In the genomic region with DNA sequence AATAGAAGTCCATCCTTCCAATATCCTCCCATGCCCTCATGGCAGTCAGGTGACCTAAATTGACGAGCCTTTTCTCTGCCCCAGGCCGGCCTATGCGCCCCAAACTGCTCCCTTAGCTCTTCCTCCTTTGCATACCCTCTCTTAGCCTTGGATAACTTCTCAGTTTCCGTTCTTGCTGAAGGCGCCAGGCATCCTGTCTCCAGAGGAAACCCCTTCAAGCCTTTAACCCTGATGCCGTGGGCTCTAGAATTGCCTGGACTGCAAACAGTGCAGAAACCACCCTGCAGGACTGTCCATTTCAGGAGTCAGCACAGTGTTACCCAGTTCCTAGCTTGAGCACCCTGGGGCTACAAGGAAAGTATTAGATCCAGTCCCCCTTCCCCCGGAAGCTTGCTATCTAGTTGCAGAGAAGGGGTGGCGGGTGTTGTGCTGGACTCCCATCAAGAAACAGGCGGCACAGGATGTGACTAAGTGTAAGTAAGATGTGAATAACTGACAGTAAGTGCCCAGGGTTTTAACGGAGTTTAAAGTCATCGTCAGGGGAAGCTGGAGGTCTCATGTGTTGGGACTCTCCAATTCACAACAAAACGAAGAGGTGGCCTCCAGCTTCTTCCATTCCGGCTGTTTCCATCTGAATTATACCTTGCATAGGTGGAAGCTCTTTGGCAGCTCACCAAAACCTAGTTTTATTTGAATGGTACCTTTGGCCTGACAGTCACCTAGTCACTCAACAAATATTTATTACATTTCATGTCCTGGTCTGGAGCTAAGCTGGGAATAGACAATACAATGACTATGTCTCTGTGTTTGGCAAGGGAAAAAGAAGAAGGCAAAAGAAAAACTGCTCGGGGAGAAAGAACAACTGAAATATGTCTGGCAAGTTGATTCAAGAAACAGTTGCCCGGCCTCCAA, we compare ENCODE assay signal across 7 mouse cellular contexts. TPM values are rescaled to one million over a fixed set of nuclear protein-coding genes. Genes with fewer than 3 reads are reported as not detected.
DNase-seq lines count a peak whose midpoint lies in the region; ATAC-seq and TF ChIP-seq lines count a peak whose summit lies in the region.

No protein-coding gene starts in this region.

- H3K4me1 ChIP-seq in G1E (ENCODE audit: insufficient read depth, low read depth, low read length) = peaks cover 89% of the 10 kb centered on the region
- peaks cover 15% of the 10 kb centered on the region for H3K4me1 ChIP-seq in forebrain, embryonic 16.5 days (replicated peaks; ENCODE audit: control insufficient read depth, insufficient read depth, low read length)
- peaks cover 19% of the 10 kb centered on the region for H3K4me1 ChIP-seq in hindbrain, embryonic 15.5 days (replicated peaks)
- peaks cover 39% of the 10 kb centered on the region for H3K4me1 ChIP-seq in liver, embryonic 11.5 days (replicated peaks; ENCODE audit: control insufficient read depth, insufficient read depth, low read length)
- peaks cover 6% of the 10 kb centered on the region for H3K4me1 ChIP-seq in midbrain, postnatal 0 days (ENCODE audit: insufficient read depth, low read length)

- H3K9me3 ChIP-seq in G1E (replicated peaks) = no peaks in the 10 kb centered on the region; the same call in 1 of the 2 replicates
- no peaks in the 10 kb centered on the region for H3K9me3 ChIP-seq in forebrain, embryonic 16.5 days (ENCODE audit: control insufficient read depth, low read length)
- H3K9me3 ChIP-seq in hindbrain, embryonic 15.5 days = no peaks in the 10 kb centered on the region
- no peaks in the 10 kb centered on the region for H3K9me3 ChIP-seq in liver, embryonic 11.5 days (ENCODE audit: control insufficient read depth, low read length)
- no peaks in the 10 kb centered on the region for H3K9me3 ChIP-seq in midbrain, postnatal 0 days (ENCODE audit: low read length)

- H3K4me3 ChIP-seq in G1E (ENCODE audit: low read depth, low read length) = peak overlapping the region; percentile 87
- peak overlapping the region; percentile 71 for H3K4me3 ChIP-seq in forebrain, embryonic 16.5 days (replicated peaks; ENCODE audit: low read length)
- peak overlapping the region; percentile 59 for H3K4me3 ChIP-seq in hindbrain, embryonic 15.5 days
- H3K4me3 ChIP-seq in liver, embryonic 11.5 days (ENCODE audit: low read depth, low read length) = peak overlapping the region; percentile 83
- H3K4me3 ChIP-seq in midbrain, postnatal 0 days (ENCODE audit: low read depth, low read length) = peak overlapping the region; percentile 80

- DNase-seq in G1E (ENCODE audit: low spot score) = no peak
- peak; percentile 56 to 60 for DNase-seq in adrenal gland, postnatal 36 days
- peak; percentile 59 for DNase-seq in liver, embryonic 11.5 days (ENCODE audit: low spot score)
- no peak for DNase-seq in midbrain, postnatal 0 days (ENCODE audit: low spot score)
- DNase-seq in ovary, postnatal 10 days (ENCODE audit: low spot score) = no peak

- peaks cover 66% of the 10 kb centered on the region for H3K36me3 ChIP-seq in G1E (replicated peaks)
- H3K36me3 ChIP-seq in forebrain, embryonic 16.5 days (ENCODE audit: control insufficient read depth, insufficient read depth) = no peaks in the 10 kb centered on the region
- no peaks in the 10 kb centered on the region for H3K36me3 ChIP-seq in hindbrain, embryonic 15.5 days
- peaks cover 2% of the 10 kb centered on the region; the same call in 1 of the 2 replicates for H3K36me3 ChIP-seq in liver, embryonic 11.5 days (ENCODE audit: control insufficient read depth, insufficient read depth, low read length)
- H3K36me3 ChIP-seq in midbrain, postnatal 0 days (ENCODE audit: insufficient read depth, low read length) = no peaks in the 10 kb centered on the region

- peak overlapping the region; percentile 84 for H3K9ac ChIP-seq in forebrain, embryonic 16.5 days (replicated peaks; ENCODE audit: low read depth, low read length)
- H3K9ac ChIP-seq in hindbrain, embryonic 15.5 days = peak overlapping the region; percentile 65
- peak overlapping the region; percentile 95 for H3K9ac ChIP-seq in liver, embryonic 11.5 days (ENCODE audit: low read depth, low read length)
- H3K9ac ChIP-seq in midbrain, postnatal 0 days (replicated peaks; ENCODE audit: low read length, poor library complexity, severe bottlenecking) = peak overlapping the region; percentile 71

- no peaks in the 10 kb centered on the region for H3K27me3 ChIP-seq in G1E (ENCODE audit: insufficient read depth, low read length)
- no peaks in the 10 kb centered on the region for H3K27me3 ChIP-seq in forebrain, embryonic 16.5 days (replicated peaks; ENCODE audit: control insufficient read depth, insufficient read depth, low read length)
- no peaks in the 10 kb centered on the region for H3K27me3 ChIP-seq in hindbrain, embryonic 15.5 days
- no peaks in the 10 kb centered on the region for H3K27me3 ChIP-seq in liver, embryonic 11.5 days (replicated peaks; ENCODE audit: control insufficient read depth, insufficient read depth, low read length)
- H3K27me3 ChIP-seq in midbrain, postnatal 0 days (ENCODE audit: insufficient read depth, low read length) = no peaks in the 10 kb centered on the region

- H3K4me2 ChIP-seq in forebrain, embryonic 16.5 days (ENCODE audit: low read length) = peak overlapping the region; percentile 86
- peak overlapping the region; percentile 70 for H3K4me2 ChIP-seq in hindbrain, embryonic 15.5 days
- peak overlapping the region; percentile 91 for H3K4me2 ChIP-seq in liver, embryonic 11.5 days
- peak overlapping the region; percentile 86 for H3K4me2 ChIP-seq in midbrain, postnatal 0 days (ENCODE audit: low read depth, low read length, poor library complexity, severe bottlenecking)

- ATAC-seq in G1E (ENCODE audit: extremely low read depth, insufficient number of reproducible peaks, low FRiP score, poor library complexity, severe bottlenecking) = peak; percentile 32
- peak; percentile 14; the same call in 1 of the 2 replicates for ATAC-seq in forebrain, embryonic 16.5 days
- ATAC-seq in hindbrain, embryonic 15.5 days (ENCODE audit: low FRiP score, low read depth) = peak; percentile 3; the same call in 1 of the 2 replicates
- peak; percentile 14; the same call in 1 of the 2 replicates for ATAC-seq in liver, embryonic 11.5 days (replicated peaks; ENCODE audit: low FRiP score)
- peak; percentile 20; the same call in 1 of the 2 replicates for ATAC-seq in midbrain, postnatal 0 days (ENCODE audit: low FRiP score)

- TF ChIP-seq CTCF in G1E (IDR thresholded peaks at IDR 0.05; ENCODE audit: low read depth, low read length) = no peak
- no peak for TF ChIP-seq CTCF in midbrain, postnatal 0 days (IDR thresholded peaks at IDR 0.05)

- WGBS in forebrain, embryonic 16.5 days = 34% methylated on average over 15 of the region's 15 CpGs
- WGBS in hindbrain, embryonic 15.5 days = 29% methylated on average over 15 of the region's 15 CpGs
- 16% methylated on average over 15 of the region's 15 CpGs for whole genome bisulfite sequencing in liver, embryonic 11.5 days
- 31% methylated on average over 15 of the region's 15 CpGs for WGBS in midbrain, postnatal 0 days

- H3K27ac ChIP-seq in forebrain, embryonic 16.5 days (ENCODE audit: low read length) = peak overlapping the region; percentile 65
- H3K27ac ChIP-seq in hindbrain, embryonic 15.5 days (replicated peaks) = peak overlapping the region; percentile 84
- H3K27ac ChIP-seq in liver, embryonic 11.5 days (ENCODE audit: low read depth, low read length) = peak overlapping the region; percentile 97
- H3K27ac ChIP-seq in midbrain, postnatal 0 days (ENCODE audit: low read depth, low read length) = peak overlapping the region; percentile 73

RNA-seq across cellular contexts. Expression of a gene that starts 1.4 kb away (rescaled TPM):
- total RNA-seq in G1E (2014; fragmentation: Nextera tagmentation) (10.6 and 21.8 TPM in 2 replicates), G1E (2017) (19.6 and 24.4 TPM in 2 replicates)
- 26.1 and 29.0 TPM in 2 replicates for polyA plus RNA-seq in G1E (2012)
- total RNA-seq in adrenal gland, postnatal 36 days (2021) = 10 to 100 TPM; 28.6 to 48.4 TPM
- 13.0 and 13.6 TPM in 2 replicates for polyA plus RNA-seq in forebrain, embryonic 16.5 days (2015; fragmentation: Nextera tagmentation; extraction: Ambion mirVana)
- polyA plus RNA-seq in hindbrain, embryonic 15.5 days (2015; fragmentation: Nextera tagmentation; extraction: Ambion mirVana) = 13.1 and 15.1 TPM in 2 replicates
- 34.8 and 40.1 TPM in 2 replicates for polyA plus RNA-seq in liver, embryonic 11.5 days (2014; fragmentation: Nextera tagmentation; extraction: Ambion mirVana)
- 25.0 and 29.8 TPM in 2 replicates for total RNA-seq in midbrain, postnatal 0 days (2014; rRNA removed)
- 19.6 and 20.0 TPM in 2 replicates for polyA plus RNA-seq in midbrain, postnatal 0 days (2015; fragmentation: Nextera tagmentation; extraction: Ambion mirVana)

RNA-seq across cellular contexts. Expression of a gene that starts 58.2 kb away (rescaled TPM):
- 32.7 and 39.1 TPM in 2 replicates for total RNA-seq in G1E (2014; fragmentation: Nextera tagmentation)
- 53.4 and 68.1 TPM in 2 replicates for total RNA-seq in G1E (2017)
- 84.2 and 91.5 TPM in 2 replicates for polyA plus RNA-seq in G1E (2012)
- total RNA-seq in adrenal gland, postnatal 36 days (2021) = 10 to 100 TPM; 20.0 to 29.3 TPM
- polyA plus RNA-seq in forebrain, embryonic 16.5 days (2015; fragmentation: Nextera tagmentation; extraction: Ambion mirVana) = 80.4 TPM in 2 replicates
- 70.9 and 71.9 TPM in 2 replicates for polyA plus RNA-seq in hindbrain, embryonic 15.5 days (2015; fragmentation: Nextera tagmentation; extraction: Ambion mirVana)
- 90.9 and 95.2 TPM in 2 replicates for polyA plus RNA-seq in liver, embryonic 11.5 days (2014; fragmentation: Nextera tagmentation; extraction: Ambion mirVana)
- 39.6 and 41.4 TPM in 2 replicates for total RNA-seq in midbrain, postnatal 0 days (2014; rRNA removed)
- polyA plus RNA-seq in midbrain, postnatal 0 days (2015; fragmentation: Nextera tagmentation; extraction: Ambion mirVana) = 56.5 and 58.4 TPM in 2 replicates

Comparison
In these comparisons a context has a peak if more than half of its experiments do, and no peak if none do; other contexts are left out.
1. DNase-seq: peak in adrenal gland, postnatal 36 days (2 of 2) and liver, embryonic 11.5 days (single experiment); none in G1E (single experiment), midbrain, postnatal 0 days (single experiment) and ovary, postnatal 10 days (single experiment).
2. Peak in every context shown above with its lines, with median percentiles within 50 percentile points of each other: ATAC-seq, H3K4me3 ChIP-seq, H3K27ac ChIP-seq, H3K4me2 ChIP-seq and H3K9ac ChIP-seq.